In genomic region chr12:10438054-10439001, GRCm38 (mm10) we compare ENCODE assay signal across 8 mouse cellular contexts. TPM values are rescaled to one million over a fixed set of nuclear protein-coding genes. Genes with fewer than 3 reads are reported as not detected.
A peak's percentile ranks its signal among the peaks of the same experiment; 100 is the strongest.
DNase-seq lines count a peak whose midpoint lies in the region; ATAC-seq and TF ChIP-seq lines count a peak whose summit lies in the region.

No protein-coding gene starts in this region.

- H3K36me3 ChIP-seq in embryonic facial prominence, embryonic 11.5 days (replicated peaks; ENCODE audit: control insufficient read depth, insufficient read depth, low read depth, low read length) = no peaks in the 10 kb centered on the region
- no peaks in the 10 kb centered on the region for H3K36me3 ChIP-seq in heart, embryonic 10.5 days
- no peaks in the 10 kb centered on the region for H3K36me3 ChIP-seq in liver, embryonic 13.5 days

- TF ChIP-seq POLR2A in olfactory bulb, adult 2 months (IDR thresholded peaks at IDR 0.05; ENCODE audit: insufficient read depth, low read depth, low read length) = no peak

- H3K4me1 ChIP-seq in embryonic facial prominence, embryonic 11.5 days (ENCODE audit: control insufficient read depth, insufficient read depth, low read length) = no peaks in the 10 kb centered on the region; the same call in 1 of the 2 replicates
- H3K4me1 ChIP-seq in heart, embryonic 10.5 days = no peaks in the 10 kb centered on the region
- no peaks in the 10 kb centered on the region for H3K4me1 ChIP-seq in liver, embryonic 13.5 days (replicated peaks)
- H3K4me1 ChIP-seq in olfactory bulb, adult 2 months (ENCODE audit: control insufficient read depth, insufficient read depth, low read length) = peaks cover 3% of the 10 kb centered on the region; the same call in 1 of the 2 replicates

- no peaks in the 10 kb centered on the region for H3K9me3 ChIP-seq in embryonic facial prominence, embryonic 11.5 days (replicated peaks; ENCODE audit: control insufficient read depth, low read length)
- no peaks in the 10 kb centered on the region for H3K9me3 ChIP-seq in heart, embryonic 10.5 days
- no peaks in the 10 kb centered on the region for H3K9me3 ChIP-seq in liver, embryonic 13.5 days (replicated peaks)

- peak; percentile 84 for TF ChIP-seq CTCF in olfactory bulb, adult 2 months (IDR thresholded peaks at IDR 0.05; ENCODE audit: insufficient read depth, low read depth, low read length)

- 0 out of 2 replicates have a peak overlapping the region, but pooled peaks have one; percentile 20 for H3K27ac ChIP-seq in embryonic facial prominence, embryonic 11.5 days (replicated peaks; ENCODE audit: low read depth, low read length)
- H3K27ac ChIP-seq in heart, embryonic 10.5 days = no peak overlapping the region
- H3K27ac ChIP-seq in liver, embryonic 13.5 days = no peak overlapping the region
- no peak overlapping the region for H3K27ac ChIP-seq in olfactory bulb, adult 2 months (ENCODE audit: insufficient read depth, low read depth, low read length)

- ATAC-seq in embryonic facial prominence, embryonic 11.5 days (replicated peaks; ENCODE audit: insufficient number of reproducible peaks, low FRiP score, low TSS enrichment, low read depth) = peak; percentile 77; the same call in 1 of the 2 replicates
- ATAC-seq in liver, embryonic 13.5 days (ENCODE audit: low read depth) = no peak

- peak; percentile 62 for DNase-seq in A20 (ENCODE audit: low read depth, low spot score)
- DNase-seq in adrenal gland, postnatal 14 days = peak; percentile 88
- peak; percentile 87 for DNase-seq in embryonic facial prominence, embryonic 11.5 days (ENCODE audit: low spot score)
- DNase-seq in heart, embryonic 10.5 days (ENCODE audit: low spot score) = peak; percentile 81
- DNase-seq in kidney, postnatal 14 days = peak; percentile 77
- DNase-seq in liver, embryonic 13.5 days = peak; percentile 16
- peak; percentile 62 for DNase-seq in testis, postnatal 14 days (ENCODE audit: low spot score)

- H3K4me3 ChIP-seq in embryonic facial prominence, embryonic 11.5 days (ENCODE audit: low read depth, low read length) = no peak overlapping the region
- H3K4me3 ChIP-seq in heart, embryonic 10.5 days = no peak overlapping the region
- no peak overlapping the region for H3K4me3 ChIP-seq in liver, embryonic 13.5 days (replicated peaks)
- no peak overlapping the region for H3K4me3 ChIP-seq in olfactory bulb, adult 2 months (ENCODE audit: insufficient read depth, low read depth, low read length)

- 15% methylated on average over 15 of the region's 15 CpGs for WGBS in embryonic facial prominence, embryonic 11.5 days
- WGBS in heart, embryonic 10.5 days = 36% methylated on average over 15 of the region's 15 CpGs
- WGBS in liver, embryonic 13.5 days (ENCODE audit: insufficient replicate concordance) = 25% methylated on average over 15 of the region's 15 CpGs
- WGBS in olfactory bulb, adult 2 months = 31% methylated on average over 15 of the region's 15 CpGs

- no peak overlapping the region for H3K9ac ChIP-seq in embryonic facial prominence, embryonic 11.5 days (replicated peaks; ENCODE audit: low read length)
- H3K9ac ChIP-seq in liver, embryonic 13.5 days = no peak overlapping the region

- H3K4me2 ChIP-seq in embryonic facial prominence, embryonic 11.5 days (ENCODE audit: low read depth, low read length) = no peak overlapping the region; the same call in 1 of the 2 replicates
- no peak overlapping the region for H3K4me2 ChIP-seq in liver, embryonic 13.5 days

- H3K27me3 ChIP-seq in embryonic facial prominence, embryonic 11.5 days (ENCODE audit: control insufficient read depth, insufficient read depth, low read length) = no peaks in the 10 kb centered on the region
- no peaks in the 10 kb centered on the region; the same call in 1 of the 2 replicates for H3K27me3 ChIP-seq in heart, embryonic 10.5 days (ENCODE audit: insufficient read depth, poor library complexity, severe bottlenecking)
- H3K27me3 ChIP-seq in liver, embryonic 13.5 days = no peaks in the 10 kb centered on the region

RNA-seq across cellular contexts. Expression of gene Rdh14, which starts 47.8 kb away (rescaled TPM):
- total RNA-seq in adrenal gland, postnatal 14 days (2021) = 30.2 and 32.4 TPM in 2 replicates
- 32.8 and 33.4 TPM in 2 replicates for polyA plus RNA-seq in embryonic facial prominence, embryonic 11.5 days (2014; fragmentation: Nextera tagmentation; extraction: Ambion mirVana)
- 41.4 and 47.4 TPM in 2 replicates for polyA plus RNA-seq in heart, embryonic 10.5 days (2016; fragmentation: Nextera tagmentation; extraction: Ambion mirVana)
- polyA plus RNA-seq in liver, embryonic 13.5 days (2015; fragmentation: Nextera tagmentation; extraction: Ambion mirVana) = 13.3 and 14.8 TPM in 2 replicates
- not detected in 2 replicates for polyA plus RNA-seq in olfactory bulb, adult 2 months (2012; ENCODE audit: insufficient read depth, insufficient read length, low replicate concordance, missing spikeins)

Comparison
In these comparisons a context has a peak if more than half of its experiments do, and no peak if none do; other contexts are left out.
1. DNase-seq: peak in every context shown above with its lines; median percentile 88 in adrenal gland, postnatal 14 days; 87 in embryonic facial prominence, embryonic 11.5 days; 81 in heart, embryonic 10.5 days; 77 in kidney, postnatal 14 days; 62 in A20; 62 in testis, postnatal 14 days; 16 in liver, embryonic 13.5 days.
2. RNA of gene Rdh14, which starts 47.8 kb away (polyA plus RNA-seq): 41.4 to 47.4 TPM in heart, embryonic 10.5 days, 32.8 to 33.4 TPM in embryonic facial prominence, embryonic 11.5 days and 13.3 to 14.8 TPM in liver, embryonic 13.5 days; not detected in olfactory bulb, adult 2 months; every median in the first group is over 10 times any median in the second.